24 mouse cellular contexts compared by ENCODE assay signal in the genomic region with DNA sequence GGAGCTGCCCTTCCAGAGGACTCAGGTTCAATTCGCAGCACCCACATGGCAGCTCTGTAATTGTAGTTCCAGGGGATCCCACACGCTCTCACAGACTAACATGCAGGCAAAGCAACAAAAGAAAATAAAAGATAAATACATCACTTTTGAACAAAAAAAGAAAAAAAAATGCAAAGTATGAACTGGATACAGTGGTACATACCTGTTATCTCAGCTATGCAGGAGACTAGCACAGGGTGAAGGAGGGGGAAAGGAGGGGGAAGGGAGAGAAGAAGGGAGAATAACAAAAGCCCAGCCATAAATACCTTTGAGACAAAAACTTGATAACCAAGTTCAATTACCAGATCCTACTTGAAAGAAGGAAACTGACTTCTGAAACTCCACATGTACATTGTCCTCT. TPM values are rescaled to one million over a fixed set of nuclear protein-coding genes. Genes with fewer than 3 reads are reported as not detected.
"Had no signal": no experiment of that assay in that cellular context is flagged by ENCODE, and none has a peak within 500 bp of the region (broad histone marks: within the 10 kb centered on the region; RNA-seq: fewer than 3 reads in every experiment).

No protein-coding gene starts in this region.

- H3K4me3 ChIP-seq: gastrocnemius, adult 2 months; heart, adult 2 months; heart, embryonic 13.5 days; heart, embryonic 15.5 days; hindbrain, embryonic 13.5 days; hindbrain, embryonic 15.5 days; left cerebral cortex, adult 2 months; limb, embryonic 10.5 days; limb, embryonic 12.5 days; liver, embryonic 13.5 days; liver, embryonic 15.5 days had no signal

- H3K36me3 ChIP-seq: heart, embryonic 15.5 days; hindbrain, embryonic 13.5 days; hindbrain, embryonic 15.5 days; limb, embryonic 12.5 days; liver, embryonic 13.5 days; liver, embryonic 15.5 days had no signal

- ATAC-seq: hindbrain, postnatal 0 days had no signal

- H3K9ac ChIP-seq: heart, embryonic 13.5 days; heart, embryonic 15.5 days; hindbrain, embryonic 13.5 days; hindbrain, embryonic 15.5 days; limb, embryonic 12.5 days; liver, embryonic 13.5 days; liver, embryonic 15.5 days had no signal

- H3K27me3 ChIP-seq: heart, embryonic 13.5 days; heart, embryonic 15.5 days; hindbrain, embryonic 13.5 days; hindbrain, embryonic 15.5 days; limb, embryonic 12.5 days; liver, embryonic 13.5 days; liver, embryonic 15.5 days had no signal

- H3K9me3 ChIP-seq: heart, embryonic 13.5 days; heart, embryonic 15.5 days; hindbrain, embryonic 13.5 days; hindbrain, embryonic 15.5 days; limb, embryonic 10.5 days; limb, embryonic 12.5 days; liver, embryonic 13.5 days; liver, embryonic 15.5 days had no signal

- H3K27ac ChIP-seq: gastrocnemius, adult 2 months; heart, adult 2 months; heart, embryonic 13.5 days; heart, embryonic 15.5 days; hindbrain, embryonic 13.5 days; hindbrain, embryonic 15.5 days; hindbrain, postnatal 0 days; left cerebral cortex, adult 2 months; limb, embryonic 10.5 days; limb, embryonic 12.5 days; liver, embryonic 13.5 days; liver, embryonic 15.5 days had no signal

- DNase-seq: gastrocnemius, adult 2 months; gastrocnemius, postnatal 10 days; gastrocnemius, postnatal 36 days; heart, adult 2 months; heart, postnatal 14 days; heart, postnatal 36 days; kidney, adult 18-20 months; kidney, adult 8-10 months; kidney, postnatal 10 days; kidney, postnatal 36 days; liver; liver, embryonic 13.5 days had no signal

- H3K4me2 ChIP-seq: heart, embryonic 11.5 days; heart, embryonic 13.5 days; heart, embryonic 15.5 days; hindbrain, embryonic 13.5 days; hindbrain, embryonic 15.5 days; limb, embryonic 12.5 days; liver, embryonic 11.5 days; liver, embryonic 13.5 days; liver, embryonic 15.5 days had no signal

- H3K4me1 ChIP-seq: hindbrain, embryonic 13.5 days; hindbrain, embryonic 15.5 days; liver, embryonic 15.5 days had no signal

RNA-seq across cellular contexts. Expression of gene Hic1, which starts 44.9 kb away (rescaled TPM):
- total RNA-seq: hematopoietic stem cell, adult 5-6 weeks had no signal
